Mouse (Mus musculus) thymus, adult 2 months (tissue): ENCODE data around the gene Adipor1.
"Not testable (repeated sequence)": the region's sequence is repeated elsewhere in the genome, so short reads cannot be mapped to it uniquely, and the experiment has no call there.

Experiments used
- CTCF ChIP-seq: fragments of 200-500 bp; IDR thresholded peaks from 2 replicates; pipeline ENCODE4 v1.5.1; 2012; ENCODE audit warnings: mild to moderate bottlenecking, control low read depth, low read length, moderate library complexity, borderline replicate concordance; ENCODE audit not compliant: control insufficient read depth, poor library complexity, insufficient read depth; ENCODE audit errors: extremely low read depth
- POLR2A ChIP-seq: fragments of 200-500 bp; IDR thresholded peaks from 2 replicates; pipeline ENCODE4 v1.6.1; 2012; ENCODE audit warnings: mild to moderate bottlenecking, low read length, control low read depth, moderate library complexity; ENCODE audit not compliant: control insufficient read depth, poor library complexity, insufficient read depth; ENCODE audit errors: extremely low read depth

- TF ChIP-seq CTCF, POLR2A: not testable (repeated sequence)
Measured at GRCm38 (mm10) chr1:134448537-134448936, 33.4 kb downstream of the Adipor1 start.
